Mouse (Mus musculus) gastrocnemius, adult 8-10 months (tissue): ENCODE data around the gene Sash1. TPM values are rescaled to one million over a fixed set of nuclear protein-coding genes. Genes with fewer than 3 reads are reported as not detected.

Source experiments
- DNase-seq, 2 experiments: peaks; one replicate each; pipeline ENCODE4 v3.0.0; 2022; ENCODE audit warnings: low spot score in 2 of 2
- total RNA-seq, 4 experiments: library from RNA; stranded (reverse); gene quantifications; 2 replicates each; pipeline ENCODE4 v1.2.4; 2022

Gene Sash1
- total RNA-seq: 10 to 100 TPM in 1 of 4 experiments, 1 to 10 TPM in 3; 5.1 to 10.3 (median 8.0) TPM

DNA sequence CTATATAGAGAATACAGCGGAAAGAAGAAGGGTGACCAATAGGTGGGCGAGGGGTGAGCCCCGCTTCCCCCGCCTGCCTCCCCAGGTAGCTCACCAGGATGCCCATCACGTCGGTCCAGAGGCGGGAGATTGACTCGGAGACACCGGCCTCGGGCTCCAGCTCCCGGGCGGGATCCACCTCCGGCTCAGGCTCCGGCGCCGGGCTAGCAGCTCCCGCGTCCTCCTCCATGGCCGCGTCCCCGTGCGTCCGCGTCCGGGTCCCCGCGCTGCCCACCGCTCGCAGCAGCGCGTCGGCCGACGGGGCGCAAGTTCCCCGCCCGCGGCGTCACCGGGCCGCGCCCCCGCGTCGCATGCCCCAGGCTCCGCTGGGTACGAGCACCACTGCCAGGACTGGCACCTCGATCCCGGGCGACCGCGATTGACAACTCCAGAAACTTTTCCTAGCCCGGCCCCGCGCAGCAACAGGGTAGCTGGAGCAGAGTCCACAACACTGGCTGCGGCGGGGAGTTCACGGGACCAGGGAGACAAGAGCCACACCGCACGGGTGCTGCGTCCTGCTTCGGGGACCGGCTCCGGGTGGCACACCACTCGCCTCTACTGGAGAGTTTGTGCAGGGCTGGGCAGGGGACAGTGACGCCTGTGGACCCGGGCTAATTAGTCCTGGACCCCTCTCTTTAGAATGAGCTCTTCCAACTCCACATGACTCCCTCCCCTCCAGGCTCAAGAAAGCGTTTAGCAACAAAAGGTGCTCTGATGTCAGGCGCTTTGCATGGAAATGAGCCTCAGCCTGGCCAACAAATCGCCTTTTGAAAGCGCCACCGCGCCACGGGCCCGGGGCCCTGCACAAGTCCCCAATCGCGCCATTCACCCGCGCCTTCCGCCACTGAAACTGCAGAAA, at the start of gene Sash1:
TSS of gene Sash1 (minus strand) at position 441 of the 898 bp plus-strand sequence.
- peak; percentile 52 to 68 for DNase-seq

DNA sequence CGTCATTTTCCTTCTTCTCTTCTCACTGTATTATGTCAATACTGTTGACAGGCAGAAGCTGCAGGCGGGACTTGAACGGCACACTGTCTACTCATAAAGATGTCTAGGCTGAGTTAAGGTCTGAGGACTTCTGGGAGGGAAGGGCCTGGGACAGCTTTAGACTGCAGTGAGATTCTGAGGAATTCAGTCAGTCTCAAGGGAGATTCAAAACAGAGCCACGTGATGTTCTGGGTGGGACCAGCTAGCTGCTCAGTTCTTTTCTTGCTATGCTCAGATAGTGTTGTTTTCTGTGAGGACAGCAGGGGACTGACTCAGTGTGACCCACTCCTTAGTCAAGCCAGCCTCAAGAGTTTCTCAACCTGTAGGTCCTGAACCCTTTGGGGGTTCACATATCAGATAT, 49.7 kb upstream of the Sash1 start:
- peak in 1 of 2 experiments; percentile 21 for DNase-seq

DNA sequence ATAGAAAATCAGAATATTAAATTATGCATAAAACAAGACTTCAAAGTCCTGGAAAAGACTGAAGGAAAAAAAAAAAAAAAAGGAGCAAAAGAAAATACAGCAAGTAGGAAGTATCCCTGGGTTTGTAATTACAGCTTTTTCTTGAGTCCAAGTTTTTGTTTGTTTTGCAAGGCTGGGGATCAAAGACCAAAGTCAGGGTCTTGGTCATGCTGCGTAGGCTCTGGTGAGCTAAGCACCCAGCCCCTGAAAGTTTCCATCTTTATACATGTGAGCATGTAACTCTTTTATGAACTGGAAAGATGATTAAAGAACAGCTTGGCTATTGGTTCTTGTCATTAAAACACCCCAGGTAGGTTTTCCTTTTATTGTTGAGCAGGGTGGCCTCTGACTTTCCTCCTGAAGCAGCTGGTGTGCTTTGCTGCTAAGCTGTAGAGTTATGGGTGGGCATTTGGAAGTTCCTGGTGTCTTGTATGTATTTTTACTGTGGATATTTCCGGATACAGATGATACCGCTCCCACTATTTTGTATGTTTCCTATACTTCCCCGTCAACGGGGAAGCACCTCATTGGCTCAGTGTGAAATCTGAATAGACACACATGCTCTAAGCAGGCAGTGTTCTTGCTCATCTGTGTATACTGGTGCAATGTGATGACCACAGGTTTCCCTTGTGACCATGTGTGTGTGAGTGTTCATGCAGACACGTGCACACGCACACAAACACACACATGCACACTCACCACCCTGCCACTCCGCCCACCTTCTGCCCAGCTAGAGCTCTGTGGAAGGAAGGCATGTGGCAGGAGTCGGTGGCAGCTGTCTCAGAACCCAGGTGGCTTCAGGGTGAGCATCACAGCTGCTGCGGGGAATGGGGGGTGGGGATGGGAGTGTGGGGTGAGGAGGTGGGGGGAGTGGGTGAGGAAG, 47.8 kb upstream of the Sash1 start:
- no peak for DNase-seq

DNA sequence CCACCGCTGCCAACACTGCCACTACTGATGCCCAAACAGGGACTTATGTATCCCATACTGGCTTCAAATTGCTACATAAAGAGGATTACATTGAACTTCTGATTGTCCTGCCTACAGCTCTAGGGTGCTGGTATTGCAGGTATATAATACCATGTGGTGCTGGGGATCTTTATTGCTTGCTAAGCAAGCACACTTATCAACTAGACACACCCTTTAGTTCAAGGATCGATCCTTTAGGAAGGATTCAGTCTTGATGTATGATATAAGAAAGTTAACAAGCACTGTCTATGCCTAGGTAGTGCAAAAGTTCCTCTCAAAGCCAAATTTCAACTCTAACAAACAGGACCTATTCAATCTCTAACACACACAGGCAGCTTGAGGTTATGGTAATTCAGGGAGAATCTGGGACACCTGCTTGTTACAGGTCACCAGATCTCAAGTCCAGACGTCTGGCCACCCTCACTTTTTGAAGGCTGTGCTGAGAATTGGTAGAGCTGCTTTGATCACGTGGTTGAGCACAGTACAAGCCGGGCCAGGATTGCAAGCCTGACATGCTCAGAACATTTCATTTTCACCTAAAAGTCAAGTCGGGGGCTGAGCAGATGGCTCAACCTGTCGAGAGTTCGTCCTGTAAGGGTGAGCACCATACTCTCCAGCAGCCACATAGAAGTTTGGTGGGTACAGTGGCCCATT, 45.8 kb upstream of the Sash1 start:
- no peak for DNase-seq

DNA sequence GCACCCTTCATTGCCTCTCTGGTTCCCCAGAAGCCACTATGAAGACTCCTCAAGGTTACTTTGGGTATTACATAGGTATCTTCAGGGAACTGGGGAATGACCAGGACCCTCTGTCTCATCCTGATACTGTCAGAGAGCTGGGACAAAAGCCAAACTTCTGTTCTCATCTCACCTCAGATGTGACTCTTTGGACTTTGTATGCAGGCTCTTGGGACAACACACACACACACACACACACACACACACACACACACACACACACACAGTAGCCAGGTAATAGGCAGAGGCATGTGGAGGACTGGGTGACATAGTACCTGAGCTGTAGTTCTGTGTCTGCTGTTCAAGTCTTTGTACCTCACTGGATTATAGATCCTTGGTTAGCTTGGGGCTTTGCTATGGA, 44.8 kb upstream of the Sash1 start:
- no peak for DNase-seq

DNA sequence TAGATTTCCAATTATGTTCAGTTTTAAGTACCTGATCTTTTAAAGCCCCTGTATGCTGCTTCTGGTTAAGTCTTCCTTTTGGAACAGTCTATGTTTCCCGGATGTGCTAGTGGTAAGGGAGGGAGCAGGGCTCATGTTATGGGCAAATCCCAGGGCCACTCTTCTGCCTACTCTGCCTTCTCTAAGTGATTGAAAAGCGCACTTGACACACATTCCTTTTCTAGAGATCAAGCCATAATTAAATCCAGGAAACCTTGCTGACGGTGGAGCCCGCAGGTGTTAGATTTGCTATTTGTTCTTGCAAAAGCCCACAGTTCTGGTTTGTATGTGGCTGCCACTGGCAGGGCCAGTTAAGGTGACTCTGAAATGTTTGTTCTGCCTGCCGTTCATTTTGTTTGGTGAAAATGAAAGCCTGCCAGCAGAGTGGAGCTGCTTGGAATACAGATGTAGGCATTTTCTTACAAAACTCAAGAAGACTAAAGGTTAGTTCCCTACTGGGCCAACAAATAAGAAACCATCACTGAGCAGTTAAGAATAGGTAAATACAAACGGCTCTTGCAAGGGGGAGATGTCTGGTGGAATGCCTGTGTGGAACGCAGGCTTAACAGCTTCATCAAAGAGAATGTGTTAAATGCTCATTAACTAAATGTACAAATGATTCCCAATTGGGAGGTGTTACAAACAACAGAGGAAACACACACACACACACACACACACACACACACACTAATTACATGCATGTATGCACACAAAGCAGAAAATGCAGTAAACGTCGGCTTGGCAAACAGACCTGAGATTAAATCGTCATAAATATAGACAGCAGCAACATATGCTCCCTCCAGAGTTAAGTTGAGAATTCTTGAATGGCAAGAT, 43.1 kb upstream of the Sash1 start:
- DNase-seq: no peak

DNA sequence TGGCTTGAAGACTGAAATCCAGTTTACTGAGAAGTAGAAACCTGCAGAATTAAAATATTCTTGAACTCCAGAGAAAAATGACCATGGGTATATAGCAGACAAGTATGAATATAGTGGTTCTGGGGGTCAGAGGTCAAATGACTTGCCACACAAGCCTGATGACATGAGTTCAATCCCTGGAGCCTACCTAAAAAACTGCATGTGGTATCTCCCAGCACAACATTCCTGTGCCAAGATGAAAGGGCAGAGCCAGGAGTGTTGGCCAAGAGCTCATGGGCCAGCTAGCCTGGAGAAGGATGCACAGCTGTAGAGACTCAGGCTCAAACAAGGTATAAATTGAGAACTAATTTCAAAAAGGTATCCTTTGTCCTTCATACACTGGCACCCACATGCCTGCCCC, 42.4 kb upstream of the Sash1 start:
- DNase-seq: no peak

DNA sequence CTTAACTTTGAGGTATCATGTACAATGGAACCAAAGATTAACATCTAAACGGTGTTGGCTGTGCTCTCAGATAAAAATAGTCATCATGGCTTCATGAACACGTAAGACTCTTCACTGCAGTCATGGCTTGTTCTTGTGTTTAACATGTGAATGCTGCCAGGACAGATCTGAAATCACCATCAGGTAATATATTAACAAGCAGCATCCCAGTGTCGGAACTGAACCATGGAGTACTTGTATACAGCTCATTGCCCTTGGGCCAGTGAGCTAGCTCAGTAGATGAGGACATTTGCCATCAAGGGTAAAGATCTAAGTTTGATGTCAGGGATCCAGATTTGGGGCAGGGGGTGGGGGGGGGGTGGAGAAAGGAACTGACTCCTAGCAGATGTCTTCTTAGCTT, 41.0 kb upstream of the Sash1 start:
- no peak for DNase-seq

DNA sequence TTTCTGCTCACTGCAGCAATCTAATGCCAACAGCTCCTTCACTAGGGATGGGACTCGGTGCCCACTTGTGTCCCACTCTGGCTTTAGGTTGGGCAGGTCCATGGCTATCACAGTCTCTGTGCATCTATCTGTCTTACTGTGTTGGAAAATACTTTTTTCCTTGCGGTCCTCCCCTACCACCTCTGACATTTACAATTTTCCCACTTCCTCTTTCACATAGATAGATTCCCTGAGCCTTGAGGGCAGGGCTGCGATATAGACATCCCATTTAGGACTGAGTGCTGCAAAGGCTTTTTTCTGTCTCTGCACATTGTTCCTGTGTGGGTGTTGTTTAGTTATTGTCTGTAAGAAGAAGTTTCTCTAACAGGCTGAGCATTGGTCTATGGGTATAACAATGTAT, 40.4 kb upstream of the Sash1 start:
- DNase-seq: no peak

DNA sequence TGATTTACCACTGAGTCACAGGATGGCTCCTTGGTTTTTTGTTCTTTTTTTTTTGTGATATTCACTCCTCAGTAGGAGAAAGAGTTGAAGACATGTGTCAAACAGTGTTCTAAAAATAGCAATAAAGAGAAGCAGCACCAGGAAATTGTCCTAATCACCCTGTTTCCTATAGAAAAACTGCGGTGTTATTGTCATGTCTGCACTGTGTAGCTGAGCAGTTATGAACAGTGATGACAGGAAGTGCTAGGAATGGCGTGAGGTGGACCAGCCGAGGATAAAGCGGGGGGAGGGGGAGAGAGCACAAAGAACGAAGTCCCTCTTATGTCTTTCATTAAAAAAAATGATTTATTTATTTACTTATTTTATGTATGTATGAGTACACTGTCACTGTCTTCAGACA, 39.4 kb upstream of the Sash1 start:
- no peak for DNase-seq

DNA sequence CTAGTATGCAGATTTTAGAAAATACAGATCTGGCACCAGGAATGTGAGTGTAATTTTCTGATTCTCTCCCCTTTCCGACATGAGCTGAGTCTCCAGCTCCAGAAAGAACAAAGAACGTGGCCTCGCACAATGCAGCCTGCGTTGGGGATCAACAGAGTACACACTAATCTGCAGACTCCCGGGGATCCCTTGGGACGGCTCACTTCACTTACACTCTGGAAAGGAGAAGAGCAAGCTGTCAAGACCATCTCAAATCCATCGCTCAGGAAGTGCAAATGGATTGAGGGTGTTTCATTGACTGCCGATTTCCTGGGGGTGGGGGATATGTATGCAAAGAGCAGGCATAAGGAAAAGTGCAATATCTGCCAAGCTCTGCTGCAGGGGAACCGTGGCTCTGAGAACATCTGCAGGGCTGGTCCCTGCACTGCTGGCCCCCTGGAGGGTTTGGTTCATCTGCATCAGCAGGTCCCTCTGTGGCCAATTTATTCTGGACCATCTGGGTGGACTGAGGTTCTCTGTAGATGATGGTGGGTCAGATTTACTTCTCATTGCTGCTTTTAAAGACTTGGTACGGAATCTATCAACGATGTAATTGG, 35.3 kb upstream of the Sash1 start:
- DNase-seq: no peak

DNA sequence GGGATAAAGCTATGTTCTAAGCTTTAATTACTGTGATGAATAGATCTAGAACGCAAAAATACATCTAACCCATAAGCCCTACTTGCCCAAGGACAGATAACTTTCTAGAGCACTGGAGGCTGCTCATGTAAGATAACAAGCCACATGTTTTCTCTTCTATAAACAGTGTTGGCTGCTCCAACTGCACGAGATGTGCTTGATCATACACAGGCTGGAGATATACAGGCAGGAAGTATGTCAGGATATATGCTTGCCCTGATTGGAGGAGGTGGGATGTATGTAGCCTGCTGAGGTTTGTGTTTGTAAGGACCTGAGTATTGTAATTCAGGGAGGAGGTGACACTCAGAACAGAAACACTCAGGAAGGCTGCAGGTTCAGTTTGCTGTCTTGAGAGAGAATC, 31.9 kb upstream of the Sash1 start:
- no peak for DNase-seq

DNA sequence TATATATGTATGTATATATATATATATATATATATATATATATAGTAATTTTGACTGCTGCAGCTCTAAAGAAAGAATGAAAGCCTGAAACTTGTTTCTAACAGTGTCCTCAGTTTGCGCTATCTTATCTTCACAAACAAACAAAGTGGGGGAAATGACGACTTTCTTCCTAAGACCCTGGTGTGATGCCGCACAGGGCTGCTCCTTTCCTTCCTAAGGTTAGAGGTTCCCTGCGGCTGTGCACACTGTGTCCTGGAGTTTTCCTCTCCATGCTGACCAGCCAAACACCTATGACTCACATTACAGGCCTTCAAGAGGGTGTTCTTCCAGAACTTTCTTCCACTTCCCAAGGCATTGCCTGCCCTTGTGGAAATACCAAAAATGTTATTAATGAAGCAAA, 31.5 kb upstream of the Sash1 start:
- DNase-seq: no peak

DNA sequence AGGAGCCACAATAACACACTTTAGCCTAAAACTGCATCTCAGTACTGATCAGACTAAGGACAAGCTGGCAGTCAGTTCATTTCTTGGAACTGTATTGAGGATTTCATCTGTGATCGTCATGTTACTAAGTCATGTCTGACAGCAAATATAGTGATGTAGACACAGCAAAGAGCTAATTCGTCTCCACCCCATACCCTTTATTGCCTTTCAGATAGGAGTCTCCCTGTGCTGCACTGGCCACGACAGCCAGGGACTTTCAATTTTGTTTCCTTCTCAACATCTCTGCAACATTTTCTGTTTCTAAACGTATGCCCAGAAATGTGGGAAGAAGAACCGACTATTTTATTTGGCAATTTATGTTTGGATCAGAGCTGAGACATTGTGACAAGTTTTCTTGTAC, 29.9 kb upstream of the Sash1 start:
- no peak for DNase-seq

DNA sequence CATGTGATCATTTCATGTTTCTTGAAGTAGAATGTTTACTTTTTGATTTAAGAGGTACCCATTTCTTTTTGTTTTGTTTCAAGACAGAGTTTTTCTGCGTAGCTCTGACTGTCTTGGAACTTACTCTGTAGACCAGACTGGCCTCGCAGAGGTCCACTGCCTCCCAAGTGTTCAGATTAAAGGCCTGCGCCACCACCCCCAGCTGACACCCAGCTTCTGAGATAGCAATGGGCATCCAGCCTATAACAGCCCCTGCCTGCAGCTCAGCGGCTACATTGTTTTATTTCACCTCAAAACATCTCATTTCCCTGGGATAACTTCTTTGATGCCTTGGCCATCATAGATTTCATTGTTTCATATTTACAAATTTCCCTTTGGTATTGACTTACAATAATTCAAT, 28.0 kb upstream of the Sash1 start:
- DNase-seq: no peak

DNA sequence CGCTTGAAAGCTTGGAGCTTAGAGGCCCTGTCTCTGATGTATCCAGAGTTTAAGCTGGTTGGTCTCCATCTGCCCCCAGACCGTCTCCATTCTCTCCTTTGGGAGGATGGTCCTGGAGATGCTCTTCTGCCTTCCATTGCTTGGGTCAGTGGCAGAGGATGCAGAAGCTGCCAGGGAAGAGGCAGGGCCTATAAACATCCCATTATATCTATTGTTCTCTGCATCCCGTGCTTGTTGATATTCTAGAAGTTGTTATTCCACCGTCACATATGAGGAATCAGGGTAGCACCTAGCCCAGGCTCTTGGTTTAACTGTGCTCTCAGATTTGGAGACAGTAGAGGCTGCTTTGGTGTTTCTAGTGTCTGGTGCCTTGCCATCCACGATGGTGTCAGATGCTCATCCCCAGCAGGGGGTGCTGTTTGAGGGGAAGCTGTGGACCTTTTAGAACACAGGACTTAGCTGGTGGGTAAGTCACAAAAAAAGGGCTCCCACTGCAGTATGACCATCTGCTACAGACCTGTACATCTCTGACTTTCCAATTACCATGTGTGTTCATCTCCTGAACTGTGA, 26.9 kb upstream of the Sash1 start:
- DNase-seq: no peak

DNA sequence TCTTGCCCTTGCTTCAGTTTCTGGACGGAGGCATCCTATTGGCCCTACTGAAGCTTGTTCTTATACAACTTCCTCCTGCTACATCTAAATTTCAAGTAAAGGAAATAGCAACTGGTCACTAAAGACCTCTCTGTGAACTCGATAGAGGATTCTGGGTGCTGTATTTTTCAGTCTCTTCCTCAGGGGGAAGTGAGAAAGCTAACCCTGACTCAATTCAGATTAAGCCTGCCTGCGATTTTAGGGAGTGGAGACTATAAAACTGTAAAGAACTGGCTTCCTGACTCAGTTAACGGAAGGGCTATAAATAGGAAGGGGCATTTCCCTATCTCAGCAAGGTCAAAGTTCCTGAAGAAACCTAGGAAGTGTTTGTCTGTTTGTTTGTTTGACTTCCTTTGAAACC, 26.3 kb upstream of the Sash1 start:
- DNase-seq: no peak

DNA sequence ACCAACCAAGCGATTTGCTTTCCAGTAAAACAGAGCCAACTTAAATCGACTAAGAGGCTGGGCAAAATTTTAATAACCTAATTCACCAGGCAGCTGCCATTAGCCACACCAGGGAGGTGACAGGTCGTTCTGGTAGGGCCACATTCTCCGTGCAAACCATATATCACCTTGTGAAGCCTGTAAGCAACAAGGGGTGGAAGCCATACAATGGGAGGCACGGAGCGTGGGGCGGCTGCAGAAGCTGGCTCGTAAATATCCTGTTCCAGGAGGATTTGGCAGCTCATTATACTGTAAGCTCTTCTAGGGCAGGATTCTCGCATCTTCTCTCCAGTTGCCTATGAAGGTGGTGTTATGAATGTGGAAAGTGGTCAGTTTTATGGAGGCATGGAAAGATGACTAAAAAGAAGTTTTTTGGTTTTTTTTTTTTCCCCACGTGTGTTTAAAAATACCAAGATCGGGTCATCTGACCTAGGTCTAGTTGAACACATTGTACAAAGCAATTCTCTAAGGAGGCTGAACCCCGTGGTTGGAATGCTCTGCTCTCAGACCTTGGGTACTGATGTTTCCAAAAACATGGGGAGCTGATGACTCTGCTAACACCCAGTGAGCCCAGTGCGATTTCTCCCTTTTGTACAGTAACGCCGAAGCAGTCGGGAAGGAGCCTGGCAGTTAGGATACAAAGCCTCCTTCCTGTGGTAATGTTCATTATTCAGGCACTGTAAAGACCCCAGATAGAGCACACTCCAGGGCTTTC, 24.5 kb upstream of the Sash1 start:
- peak in 1 of 2 experiments; percentile 18 for DNase-seq

DNA sequence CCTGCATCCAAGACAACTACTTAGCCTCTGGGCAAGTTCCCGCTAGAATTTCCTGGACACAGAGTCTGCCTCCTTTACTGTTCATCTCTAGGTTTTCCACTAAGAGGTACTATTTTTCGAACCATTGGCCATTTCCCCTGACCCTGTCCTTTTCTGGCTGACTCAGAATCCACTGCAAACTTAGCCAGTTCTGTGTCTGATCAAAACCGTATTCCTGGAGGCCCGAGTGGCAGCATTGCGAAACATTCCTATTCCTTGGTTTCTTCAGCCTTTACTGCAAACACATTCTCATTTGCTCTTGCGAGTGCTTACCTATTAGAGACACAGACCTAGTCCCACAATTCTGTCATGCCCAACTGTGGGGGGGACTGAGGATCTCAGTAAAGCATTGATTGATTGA, 17.2 kb upstream of the Sash1 start:
- DNase-seq: no peak
